Mouse (Mus musculus) liver, embryonic 13.5 days (tissue): Measurements from ENCODE around the gene Ankrd52. TPM values are rescaled to one million over a fixed set of nuclear protein-coding genes. Genes with fewer than 3 reads are reported as not detected.

ENCODE experiments used
- ATAC-seq: fragments of 200-750 bp; cut with Nextera tagmentation; 2 replicates; pipeline ENCODE4 v1.8.0; 2017; ENCODE audit warnings: low read depth, mild to moderate bottlenecking, moderate number of reproducible peaks, moderate library complexity
- DNase-seq: peaks from one replicate; pipeline ENCODE4 v3.0.0; 2022
- H3K27ac ChIP-seq: fragments of 300-500 bp; sonication (generic); 2 replicates; pipeline ENCODE4 v1.5.1; 2015; ENCODE audit warnings: moderate library complexity, mild to moderate bottlenecking, inconsistent platforms
- H3K27me3 ChIP-seq: fragments of 300-500 bp; sonication (generic); 2 replicates; pipeline ENCODE4 v1.6.1; 2015; ENCODE audit warnings: mild to moderate bottlenecking, inconsistent platforms
- H3K36me3 ChIP-seq: fragments of 300-500 bp; sonication (generic); 2 replicates; pipeline ENCODE4 v1.6.1; 2015; ENCODE audit warnings: mild to moderate bottlenecking, inconsistent platforms
- H3K4me1 ChIP-seq: fragments of 300-500 bp; sonication (generic); replicated peaks from 2 replicates; pipeline ENCODE4 v1.6.1; 2015; ENCODE audit warnings: inconsistent platforms
- H3K4me2 ChIP-seq: fragments of 300-500 bp; sonication (generic); 2 replicates; pipeline ENCODE4 v1.6.1; 2015; ENCODE audit warnings: inconsistent platforms, mild to moderate bottlenecking, moderate library complexity
- H3K4me3 ChIP-seq: fragments of 300-500 bp; sonication (generic); replicated peaks from 2 replicates; pipeline ENCODE4 v1.5.1; 2015; ENCODE audit warnings: mild to moderate bottlenecking, inconsistent platforms
- H3K9ac ChIP-seq: fragments of 300-500 bp; sonication (generic); 2 replicates; pipeline ENCODE4 v1.6.1; 2015; ENCODE audit warnings: mild to moderate bottlenecking, inconsistent platforms
- H3K9me3 ChIP-seq: fragments of 300-500 bp; sonication (generic); replicated peaks from 2 replicates; pipeline ENCODE4 v1.6.1; 2016; ENCODE audit warnings: inconsistent platforms
- WGBS: fragments of 180-500 bp; shearing (Covaris S2); methylation state at CpG from one replicate; pipeline ENCODE4 v1.1.7; 2015; ENCODE audit not compliant: insufficient replicate concordance; 5-methylcytosine and 5-hydroxymethylcytosine counted together
- polyA plus RNA-seq: library from polyadenylated mRNA; unstranded; fragments of >200 nt; fragmentation: Nextera tagmentation; extraction: Ambion mirVana; gene quantifications from 2 replicates; pipeline ENCODE4 v1.2.1, GENCODE M21; 2015

Gene Ankrd52
- polyA plus RNA-seq, 1 experiment from 2014 or later, result 5.0 TPM

GRCm38 (mm10) chr10:128424604-128425003 lies 47.7 kb downstream of the Ankrd52 start:
- ATAC-seq, result no peak

DNA sequence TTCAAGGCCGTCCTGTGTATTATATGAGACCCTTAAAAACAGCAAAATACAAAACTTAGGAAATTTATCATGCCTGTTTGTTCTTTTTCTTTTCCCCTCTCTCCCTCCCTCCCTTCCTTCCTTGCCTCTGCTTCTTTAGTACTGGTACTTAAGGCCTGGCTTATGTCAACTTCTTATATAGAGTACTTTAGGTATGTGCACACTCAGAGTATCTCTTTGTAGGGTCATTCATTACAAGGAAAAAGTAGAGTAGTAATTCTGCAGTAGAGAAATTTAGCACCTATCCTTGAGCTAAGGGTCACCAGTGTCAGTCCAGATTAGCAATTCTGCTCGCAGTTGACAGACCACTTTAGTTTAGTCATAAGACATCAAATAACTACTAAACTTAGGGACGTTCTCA lies 48.3 kb downstream of the Ankrd52 start:
- H3K36me3 ChIP-seq, result peaks cover 47% of the 10 kb centered on the region
- DNase-seq, result no peak
- WGBS, result 68% methylated on average over 3 of the region's 3 CpGs

More at GRCm38 (mm10) chr10:128424604-128425003, 47.7 kb downstream of the Ankrd52 start:
- no peak overlapping the region for H3K9ac ChIP-seq
- no peak for DNase-seq
- WGBS, result 27% methylated on average over 7 of the region's 7 CpGs
- no peak overlapping the region for H3K27ac ChIP-seq
- H3K36me3 ChIP-seq, result peaks cover 48% of the 10 kb centered on the region
- H3K9me3 ChIP-seq, result no peaks in the 10 kb centered on the region
- H3K4me3 ChIP-seq, result no peak overlapping the region
- H3K4me1 ChIP-seq, result peaks cover 7% of the 10 kb centered on the region
- H3K4me2 ChIP-seq, result no peak overlapping the region
- H3K27me3 ChIP-seq, result no peaks in the 10 kb centered on the region

DNA sequence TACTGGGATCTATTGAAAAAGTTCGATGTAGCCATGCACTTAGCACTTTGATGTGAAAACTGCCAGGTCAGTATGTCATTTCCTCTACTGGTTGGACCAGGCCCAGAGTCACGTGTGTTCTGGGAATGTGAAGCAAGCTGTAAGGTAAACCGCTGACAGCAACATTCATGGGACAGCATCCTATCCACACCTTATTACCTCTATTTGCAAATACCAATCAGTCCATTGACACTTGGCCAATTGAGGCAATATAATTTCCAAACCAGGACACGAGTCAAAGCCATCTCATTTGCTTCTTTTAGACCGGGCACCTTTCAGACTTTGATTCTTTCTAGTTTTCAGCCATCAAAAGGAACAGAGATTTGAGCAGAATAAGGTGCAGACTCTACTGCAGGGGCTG lies 52.1 kb downstream of the Ankrd52 start:
- Histone ChIP-seq H3K36me3 (peaks cover 35% of the 10 kb centered on the region), H3K4me1 (peaks cover 7% of the 10 kb centered on the region), H3K27me3 (no peaks in the 10 kb centered on the region), H3K9me3 (no peaks in the 10 kb centered on the region), H3K4me2 (no peak overlapping the region), H3K9ac (no peak overlapping the region), H3K27ac (no peak overlapping the region), H3K4me3 (no peak overlapping the region)
- ATAC-seq, result no peak
- DNase-seq, result no peak
- 77% methylated on average over 5 of the region's 5 CpGs for WGBS

More for the DNA sequence above, 48.3 kb downstream of the Ankrd52 start:
- H3K9me3 ChIP-seq, result no peaks in the 10 kb centered on the region
- no peak overlapping the region for H3K4me3 ChIP-seq
- H3K27me3 ChIP-seq, result no peaks in the 10 kb centered on the region
- H3K27ac ChIP-seq, result no peak overlapping the region
- peaks cover 7% of the 10 kb centered on the region for H3K4me1 ChIP-seq
- no peak overlapping the region for H3K9ac ChIP-seq
- ATAC-seq, result no peak
- H3K4me2 ChIP-seq, result no peak overlapping the region

- 78% methylated on average over 4 of the region's 4 CpGs for WGBS
- Histone ChIP-seq H3K27ac (no peak overlapping the region), H3K4me1 (peaks cover 7% of the 10 kb centered on the region), H3K9me3 (no peaks in the 10 kb centered on the region), H3K4me3 (no peak overlapping the region), H3K9ac (no peak overlapping the region), H3K27me3 (no peaks in the 10 kb centered on the region), H3K36me3 (peaks cover 37% of the 10 kb centered on the region), H3K4me2 (no peak overlapping the region)
- no peak for ATAC-seq
- DNase-seq, result no peak
Measured at GRCm38 (mm10) chr10:128429454-128429853, 52.5 kb downstream of the Ankrd52 start.

- ATAC-seq, result no peak
- H3K4me3 ChIP-seq, result no peak overlapping the region
- no peak overlapping the region for H3K9ac ChIP-seq
- 77% methylated on average over 2 of the region's 2 CpGs for WGBS
- no peak for DNase-seq
- no peak overlapping the region for H3K27ac ChIP-seq
- no peaks in the 10 kb centered on the region for H3K27me3 ChIP-seq
- no peaks in the 10 kb centered on the region for H3K4me1 ChIP-seq
- no peaks in the 10 kb centered on the region for H3K9me3 ChIP-seq
- no peak overlapping the region for H3K4me2 ChIP-seq
- peaks cover 62% of the 10 kb centered on the region for H3K36me3 ChIP-seq
Measured at GRCm38 (mm10) chr10:128433417-128433816, 56.5 kb downstream of the Ankrd52 start.

GRCm38 (mm10) chr10:128434681-128435080 lies 57.8 kb downstream of the Ankrd52 start:
- Histone ChIP-seq H3K9me3 (no peaks in the 10 kb centered on the region), H3K4me1 (0 out of 2 replicates have a peak, but pooled peaks cover 3% of the 10 kb centered on the region), H3K4me2 (no peak overlapping the region), H3K36me3 (peaks cover 61% of the 10 kb centered on the region), H3K27me3 (no peaks in the 10 kb centered on the region), H3K27ac (no peak overlapping the region), H3K4me3 (no peak overlapping the region), H3K9ac (no peak overlapping the region)
- DNase-seq, result no peak
- 77% methylated on average over 10 of the region's 10 CpGs for WGBS
- no peak for ATAC-seq

DNA sequence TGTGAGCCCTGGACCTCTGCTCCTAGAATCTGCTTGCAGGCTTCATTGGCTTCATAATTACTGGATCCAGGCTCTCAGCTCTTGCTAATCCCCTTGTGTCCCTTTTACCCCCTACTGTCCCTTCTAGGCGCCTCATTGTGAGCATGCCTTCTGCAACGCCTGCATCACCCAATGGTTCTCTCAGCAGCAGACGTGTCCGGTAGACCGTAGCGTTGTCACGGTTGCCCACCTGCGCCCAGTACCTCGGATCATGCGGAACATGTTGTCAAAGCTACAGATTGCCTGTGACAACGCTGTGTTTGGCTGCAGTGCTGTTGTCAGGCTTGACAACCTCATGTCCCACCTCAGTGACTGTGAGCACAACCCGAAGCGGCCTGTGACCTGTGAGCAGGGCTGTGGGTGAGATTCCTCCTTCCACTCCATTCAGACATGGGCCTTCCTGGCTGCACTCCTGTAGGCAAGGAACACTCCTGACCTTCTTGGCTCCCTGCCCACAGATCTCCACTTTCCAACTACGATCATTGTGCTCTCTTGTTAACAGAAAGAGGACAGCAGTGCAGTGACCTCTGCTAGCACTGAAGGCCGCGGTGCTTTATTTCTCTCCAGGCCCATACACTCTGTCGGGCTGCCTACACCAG lies 58.4 kb downstream of the Ankrd52 start:
- ATAC-seq, result no peak

GRCm38 (mm10) chr10:128435873-128436272 lies 59.0 kb downstream of the Ankrd52 start:
- 76% methylated on average over 5 of the region's 5 CpGs for WGBS
- Histone ChIP-seq H3K36me3 (peaks cover 63% of the 10 kb centered on the region), H3K4me1 (0 out of 2 replicates have a peak, but pooled peaks cover 3% of the 10 kb centered on the region), H3K9ac (no peak overlapping the region), H3K27ac (no peak overlapping the region), H3K4me3 (no peak overlapping the region), H3K27me3 (no peaks in the 10 kb centered on the region), H3K4me2 (no peak overlapping the region), H3K9me3 (no peaks in the 10 kb centered on the region)
- DNase-seq, result no peak
- ATAC-seq, result no peak

More for the DNA sequence above, 58.4 kb downstream of the Ankrd52 start:
- Histone ChIP-seq H3K4me3 (no peak overlapping the region), H3K4me1 (0 out of 2 replicates have a peak, but pooled peaks cover 3% of the 10 kb centered on the region), H3K36me3 (peaks cover 59% of the 10 kb centered on the region), H3K9ac (no peak overlapping the region), H3K27ac (no peak overlapping the region), H3K9me3 (no peaks in the 10 kb centered on the region), H3K4me2 (no peak overlapping the region), H3K27me3 (no peaks in the 10 kb centered on the region)
- DNase-seq, result no peak
- 91% methylated on average over 17 of the region's 17 CpGs for WGBS

GRCm38 (mm10) chr10:128436376-128436775 lies 59.5 kb downstream of the Ankrd52 start:
- 0 out of 2 replicates have a peak, but pooled peaks cover 3% of the 10 kb centered on the region for H3K4me1 ChIP-seq
- H3K27me3 ChIP-seq, result no peaks in the 10 kb centered on the region
- DNase-seq (no peak), ATAC-seq (no peak)
- H3K9me3 ChIP-seq, result no peaks in the 10 kb centered on the region
- no peak overlapping the region for H3K27ac ChIP-seq
- 84% methylated on average over 8 of the region's 8 CpGs for WGBS
- no peak overlapping the region for H3K4me2 ChIP-seq
- peaks cover 61% of the 10 kb centered on the region for H3K36me3 ChIP-seq
- no peak overlapping the region for H3K9ac ChIP-seq
- H3K4me3 ChIP-seq, result no peak overlapping the region

DNA sequence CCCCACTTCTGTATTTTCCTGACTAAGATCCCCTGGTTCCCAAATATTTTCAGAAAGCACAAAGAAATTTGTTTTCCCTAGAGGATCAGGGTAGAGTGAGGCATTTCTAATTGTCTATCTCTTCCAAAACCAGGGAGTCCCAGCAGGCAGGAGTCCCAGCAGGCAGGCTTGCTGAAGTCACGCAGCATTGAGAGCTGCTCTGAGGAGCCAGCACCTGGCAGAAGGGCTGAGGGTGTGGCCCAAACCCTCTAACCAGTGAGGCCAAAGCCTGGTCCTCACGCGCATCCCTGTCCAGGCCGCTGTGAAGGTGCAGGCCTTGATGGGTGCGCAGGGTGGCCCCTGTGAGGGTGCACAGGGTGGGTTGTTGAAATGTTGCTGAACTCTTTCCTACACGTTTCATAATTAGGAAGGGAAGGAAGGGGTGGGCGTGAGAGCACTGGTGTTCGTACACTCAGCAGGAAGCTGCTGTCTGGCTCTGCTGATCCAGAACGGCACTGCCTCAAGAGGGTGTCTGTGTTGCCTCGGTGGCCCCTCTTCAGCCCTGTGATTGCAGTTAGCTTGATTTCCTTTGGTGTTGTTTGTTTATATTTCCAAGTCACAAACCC lies 61.9 kb downstream of the Ankrd52 start:
- DNase-seq (no peak), ATAC-seq (no peak)
- H3K4me2 ChIP-seq, result no peak overlapping the region
- H3K9ac ChIP-seq, result no peak overlapping the region
- H3K4me1 ChIP-seq, result 0 out of 2 replicates have a peak, but pooled peaks cover 3% of the 10 kb centered on the region
- H3K27ac ChIP-seq, result no peak overlapping the region
- 69% methylated on average over 10 of the region's 10 CpGs for WGBS
- no peaks in the 10 kb centered on the region for H3K9me3 ChIP-seq
- H3K36me3 ChIP-seq, result peaks cover 60% of the 10 kb centered on the region
- no peaks in the 10 kb centered on the region for H3K27me3 ChIP-seq
- no peak overlapping the region for H3K4me3 ChIP-seq

DNA sequence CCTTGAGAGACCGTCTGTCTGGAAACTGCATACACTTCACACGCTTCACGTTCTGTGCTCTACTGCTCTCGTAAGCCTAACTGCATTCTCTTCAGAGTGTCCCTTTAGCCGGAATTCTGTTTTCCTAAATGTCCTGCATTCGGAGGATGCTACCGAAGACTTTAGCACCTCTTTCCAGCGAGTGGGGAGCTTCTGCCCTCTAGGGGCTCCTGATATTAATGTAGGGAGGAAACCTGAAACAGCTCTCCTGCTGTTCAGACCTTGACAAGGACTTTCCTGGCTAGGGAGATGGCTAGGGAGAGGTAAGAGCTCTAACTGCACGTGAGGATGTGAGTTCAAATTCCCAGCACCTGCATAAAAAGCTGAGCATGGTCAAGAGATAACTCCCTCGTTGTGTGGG lies 63.5 kb downstream of the Ankrd52 start:
- Histone ChIP-seq H3K4me2 (no peak overlapping the region), H3K4me3 (no peak overlapping the region), H3K9ac (no peak overlapping the region), H3K4me1 (peaks cover 8% of the 10 kb centered on the region; the same call in 1 of the 2 replicates), H3K27me3 (no peaks in the 10 kb centered on the region), H3K9me3 (no peaks in the 10 kb centered on the region), H3K27ac (no peak overlapping the region), H3K36me3 (peaks cover 50% of the 10 kb centered on the region)
- DNase-seq (no peak), ATAC-seq (no peak)
- 61% methylated on average over 10 of the region's 10 CpGs for WGBS
